Mouse (Mus musculus): Measurements from ENCODE around the gene Prkg1. TPM values are rescaled to one million over a fixed set of nuclear protein-coding genes. Genes with fewer than 3 reads are reported as not detected.

Prkg1 gene
- total RNA-seq, 4 experiments from 2014 or later, result 17.2 to 37.1 (median 29.4) TPM

- no peak for DNase-seq (ENCODE audit: low spot score in 2 of 2)
These were observed 863.8 kb downstream of the Prkg1 start for GRCm38 (mm10) chr19:30901025-30901424.

- no peak for DNase-seq (ENCODE audit: low spot score in 2 of 2)
These were observed 874.5 kb downstream of the Prkg1 start for GRCm38 (mm10) chr19:30890377-30890776.

GRCm38 (mm10) chr19:30889851-30890250 is 875.0 kb downstream of the Prkg1 start:
- no peak for DNase-seq (ENCODE audit: low spot score in 2 of 2)

- no peak for DNase-seq (ENCODE audit: low spot score in 2 of 2)
These were observed 903.4 kb downstream of the Prkg1 start for GRCm38 (mm10) chr19:30861441-30861840.

- DNase-seq (ENCODE audit: low spot score in 2 of 2), result no peak
These were observed 913.8 kb downstream of the Prkg1 start for GRCm38 (mm10) chr19:30851023-30851422.

- no peak for DNase-seq (ENCODE audit: low spot score in 2 of 2)
These were observed 919.9 kb downstream of the Prkg1 start for GRCm38 (mm10) chr19:30844916-30845315.

- no peak for DNase-seq (ENCODE audit: low spot score in 2 of 2)
These were observed 921.2 kb downstream of the Prkg1 start for GRCm38 (mm10) chr19:30843637-30844036.

GRCm38 (mm10) chr19:30843052-30843564 is 921.7 kb downstream of the Prkg1 start:
- no peak for DNase-seq (ENCODE audit: low spot score in 2 of 2)

GRCm38 (mm10) chr19:30842640-30843039 is 922.2 kb downstream of the Prkg1 start:
- DNase-seq (ENCODE audit: low spot score in 2 of 2), result no peak

- no peak for DNase-seq (ENCODE audit: low spot score in 2 of 2)
These were observed 931.7 kb downstream of the Prkg1 start for GRCm38 (mm10) chr19:30833045-30833651.

GRCm38 (mm10) chr19:30829231-30829775 is 935.5 kb downstream of the Prkg1 start:
- no peak for DNase-seq (ENCODE audit: low spot score in 2 of 2)

- DNase-seq (ENCODE audit: low spot score in 2 of 2), result no peak
These were observed 937.0 kb downstream of the Prkg1 start for GRCm38 (mm10) chr19:30827820-30828219.

- no peak for DNase-seq (ENCODE audit: low spot score in 2 of 2)
These were observed 938.7 kb downstream of the Prkg1 start for GRCm38 (mm10) chr19:30826106-30826505.

GRCm38 (mm10) chr19:30815661-30816060 is 949.2 kb downstream of the Prkg1 start:
- no peak for DNase-seq (ENCODE audit: low spot score in 2 of 2)

GRCm38 (mm10) chr19:30806265-30806664 is 958.6 kb downstream of the Prkg1 start:
- no peak for DNase-seq (ENCODE audit: low spot score in 2 of 2)

- DNase-seq (ENCODE audit: low spot score in 2 of 2), result no peak
These were observed 984.0 kb downstream of the Prkg1 start for GRCm38 (mm10) chr19:30780803-30781202.

GRCm38 (mm10) chr19:30768316-30768715 is 996.5 kb downstream of the Prkg1 start:
- no peak for DNase-seq (ENCODE audit: low spot score in 2 of 2)

GRCm38 (mm10) chr19:30744426-30744825 is 1020.4 kb downstream of the Prkg1 start:
- DNase-seq (ENCODE audit: low spot score in 2 of 2), result no peak

GRCm38 (mm10) chr19:30699130-30699529 is 1065.7 kb downstream of the Prkg1 start:
- DNase-seq (ENCODE audit: low spot score in 2 of 2), result no peak

GRCm38 (mm10) chr19:30691258-30691657 is 1073.6 kb downstream of the Prkg1 start:
- no peak for DNase-seq (ENCODE audit: low spot score in 2 of 2)

- no peak for DNase-seq (ENCODE audit: low spot score in 2 of 2)
These were observed 1074.1 kb downstream of the Prkg1 start for GRCm38 (mm10) chr19:30690691-30691090.

- no peak for DNase-seq (ENCODE audit: low spot score in 2 of 2)
These were observed 1076.9 kb downstream of the Prkg1 start for GRCm38 (mm10) chr19:30687942-30688341.

GRCm38 (mm10) chr19:30676308-30676707 is 1088.5 kb downstream of the Prkg1 start:
- no peak for DNase-seq (ENCODE audit: low spot score in 2 of 2)

Data from gastrocnemius, adult 8-10 months (tissue).